Mouse (Mus musculus) limb, embryonic 14.5 days (tissue): ENCODE results near the gene Fkbp9. TPM values are rescaled to one million over a fixed set of nuclear protein-coding genes. Genes with fewer than 3 reads are reported as not detected.

Experiments used
- ATAC-seq: fragments of 200-750 bp; cut with Nextera tagmentation; 2 replicates; pipeline ENCODE4 v1.8.0; 2017; ENCODE audit warnings: low read depth, moderate number of reproducible peaks, moderate TSS enrichment; ENCODE audit not compliant: low FRiP score
- DNase-seq: peaks from one replicate; pipeline ENCODE4 v3.0.0-alpha.2; 2015; ENCODE audit warnings: low spot score
- H3K27ac ChIP-seq: fragments of 300-500 bp; sonication (generic); replicated peaks from 2 replicates; pipeline ENCODE4 v1.5.1; 2014; ENCODE audit warnings: low read depth, mild to moderate bottlenecking, low read length, moderate library complexity, mixed read lengths
- H3K27me3 ChIP-seq: fragments of 300-500 bp; sonication (generic); 2 replicates; pipeline ENCODE4 v1.6.1; 2014; ENCODE audit warnings: low read length, mixed read lengths; ENCODE audit not compliant: control insufficient read depth, insufficient read depth
- H3K36me3 ChIP-seq: fragments of 300-500 bp; sonication (generic); 2 replicates; pipeline ENCODE4 v1.6.1; 2014; ENCODE audit warnings: mild to moderate bottlenecking, low read length, moderate library complexity, mixed read lengths; ENCODE audit not compliant: control insufficient read depth, insufficient read depth
- H3K4me1 ChIP-seq: fragments of 300-500 bp; sonication (generic); 2 replicates; pipeline ENCODE4 v1.6.1; 2014; ENCODE audit warnings: antibody characterized with exemption, low read length, mixed read lengths; ENCODE audit not compliant: control insufficient read depth, insufficient read depth
- H3K4me2 ChIP-seq: fragments of 300-500 bp; sonication (generic); replicated peaks from 2 replicates; pipeline ENCODE4 v1.6.1; 2014; ENCODE audit warnings: low read depth, mild to moderate bottlenecking, low read length, moderate library complexity; ENCODE audit not compliant: severe bottlenecking
- H3K4me3 ChIP-seq: fragments of 300-500 bp; sonication (generic); replicated peaks from 2 replicates; pipeline ENCODE4 v1.5.1; 2014; ENCODE audit warnings: low read length
- H3K9ac ChIP-seq: fragments of 300-500 bp; sonication (generic); 2 replicates; pipeline ENCODE4 v1.6.1; 2014; ENCODE audit warnings: mild to moderate bottlenecking, low read depth, low read length, moderate library complexity; ENCODE audit not compliant: severe bottlenecking
- H3K9me3 ChIP-seq: fragments of 300-500 bp; sonication (generic); 2 replicates; pipeline ENCODE4 v1.6.1; 2016; ENCODE audit warnings: low read length; ENCODE audit not compliant: control insufficient read depth
- POLR2A ChIP-seq: fragments of 200-500 bp; IDR thresholded peaks from 2 replicates; pipeline ENCODE4 v1.8.0; 2012; ENCODE audit warnings: inconsistent platforms, mild to moderate bottlenecking, moderate library complexity, borderline replicate concordance; ENCODE audit not compliant: insufficient read depth, insufficient read length; ENCODE audit errors: extremely low read depth
- WGBS: fragments of 180-500 bp; shearing (Covaris S2); extraction: QIAGEN DNeasy Blood & Tissue Kit; methylation state at CpG from one replicate; pipeline ENCODE4 v1.1.7; 2014; 5-methylcytosine and 5-hydroxymethylcytosine counted together
- polyA plus RNA-seq, 2 experiments: library from polyadenylated mRNA; depleted of rRNA in 1 of 2; stranded (reverse) in 1 of 2; unstranded in 1 of 2; fragments of >200 nt; fragmentation: Nextera tagmentation in 1 of 2; extraction: Ambion mirVana in 1 of 2; gene quantifications; 2 replicates each; pipeline versions ENCODE4 v1.2.1 to v1.2.3; 2012 to 2014

The Fkbp9 gene
- polyA plus RNA-seq, 2 experiments: 219 to 239 TPM

DNA sequence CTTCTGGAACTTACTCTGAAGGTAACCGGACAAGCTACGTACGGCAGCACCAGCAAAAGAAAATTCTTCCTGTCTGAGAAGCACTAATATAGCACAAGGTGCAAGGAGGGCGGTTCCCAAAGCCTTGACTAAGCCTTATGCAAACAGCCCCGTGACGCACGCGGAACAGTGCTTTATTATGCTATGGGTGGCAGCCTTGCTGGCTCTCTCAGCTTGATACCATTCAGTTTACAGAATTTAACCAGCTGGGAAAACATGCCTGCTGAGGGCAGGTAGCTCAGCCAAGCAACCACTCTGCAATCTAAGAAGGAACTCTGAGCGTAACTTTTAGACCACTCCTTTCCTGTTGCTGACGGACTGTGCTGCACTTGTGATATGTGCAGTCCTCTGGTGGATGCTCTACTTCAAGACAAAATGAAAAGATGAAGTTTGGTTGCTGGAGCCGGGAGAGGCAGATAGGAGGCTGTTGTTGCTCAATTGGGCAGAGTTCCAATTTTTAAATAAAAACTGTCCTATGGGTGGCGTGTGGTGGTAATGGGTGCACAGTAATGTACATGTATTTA, 70.0 kb downstream of the Fkbp9 start:
- peak; percentile 33 for DNase-seq
- H3K4me3 ChIP-seq: no peak overlapping the region
- H3K27me3 ChIP-seq: no peaks in the 10 kb centered on the region
- no peak overlapping the region for H3K27ac ChIP-seq
- H3K9me3 ChIP-seq: no peaks in the 10 kb centered on the region
- H3K9ac ChIP-seq: no peak overlapping the region
- H3K36me3 ChIP-seq: no peaks in the 10 kb centered on the region
- TF ChIP-seq POLR2A: no peak
- H3K4me1 ChIP-seq: peaks cover 9% of the 10 kb centered on the region
- H3K4me2 ChIP-seq: 0 out of 2 replicates have a peak overlapping the region, but pooled peaks have one; percentile 3
- ATAC-seq: no peak
- 45% methylated on average over 12 of the region's 12 CpGs for WGBS

GRCm38 (mm10) chr6:56902606-56903520, 71.0 kb downstream of the Fkbp9 start:
- no peaks in the 10 kb centered on the region for H3K27me3 ChIP-seq
- H3K9ac ChIP-seq: no peak overlapping the region
- WGBS: 80% methylated on average over 7 of the region's 7 CpGs
- no peaks in the 10 kb centered on the region for H3K9me3 ChIP-seq
- no peak overlapping the region for H3K4me2 ChIP-seq
- H3K4me3 ChIP-seq: no peak overlapping the region
- no peaks in the 10 kb centered on the region for H3K36me3 ChIP-seq
- ATAC-seq (no peak), DNase-seq (no peak)
- peaks cover 9% of the 10 kb centered on the region for H3K4me1 ChIP-seq
- no peak for TF ChIP-seq POLR2A
- no peak overlapping the region for H3K27ac ChIP-seq

DNA sequence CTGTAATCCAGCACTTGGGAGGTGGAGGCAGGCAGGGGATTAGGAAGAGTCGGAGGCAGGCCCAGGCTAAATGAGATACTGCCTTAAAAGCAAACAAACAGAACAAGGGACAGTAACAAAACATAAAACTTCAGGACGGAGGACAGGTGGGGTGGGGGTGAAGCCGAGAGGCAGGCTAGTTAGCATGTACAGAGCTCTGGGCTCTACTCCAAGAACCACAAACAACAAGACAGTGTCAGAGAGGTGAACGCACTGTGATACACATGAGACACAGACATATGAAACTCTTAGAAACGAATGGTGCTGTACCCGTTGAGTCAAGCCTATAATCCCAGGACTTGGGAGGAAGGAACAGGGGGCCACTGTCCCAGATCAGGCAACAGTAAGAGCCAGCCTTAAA, 72.0 kb downstream of the Fkbp9 start:
- H3K27me3 ChIP-seq: no peaks in the 10 kb centered on the region
- 41% methylated on average over 6 of the region's 6 CpGs for WGBS
- H3K4me3 ChIP-seq: no peak overlapping the region
- no peaks in the 10 kb centered on the region for H3K9me3 ChIP-seq
- DNase-seq (no peak), ATAC-seq (peak; percentile 36; the same call in 1 of the 2 replicates)
- no peaks in the 10 kb centered on the region for H3K36me3 ChIP-seq
- peaks cover 9% of the 10 kb centered on the region for H3K4me1 ChIP-seq
- H3K9ac ChIP-seq: no peak overlapping the region
- TF ChIP-seq POLR2A: no peak
- no peak overlapping the region for H3K27ac ChIP-seq
- no peak overlapping the region for H3K4me2 ChIP-seq

DNA sequence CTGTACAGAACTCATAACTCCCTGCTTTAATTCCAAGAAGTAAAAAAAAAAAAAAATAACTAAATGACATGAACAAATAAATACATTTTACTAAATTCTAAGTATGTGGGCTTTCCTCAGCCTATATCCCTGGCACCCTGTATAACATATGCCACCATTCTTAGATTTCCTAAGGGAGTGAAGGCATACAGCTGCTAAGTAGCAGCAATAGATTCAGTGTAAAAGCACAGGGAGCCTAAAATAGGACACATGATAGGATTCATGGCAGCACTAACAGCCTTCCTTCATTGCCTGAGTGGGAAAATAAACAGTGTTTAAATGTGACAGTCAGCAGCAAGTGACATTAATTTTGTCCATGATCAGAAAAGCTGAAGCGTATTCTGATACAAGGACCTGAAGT, 72.5 kb downstream of the Fkbp9 start:
- no peak overlapping the region for H3K4me3 ChIP-seq
- DNase-seq: no peak
- ATAC-seq: no peak
- H3K27ac ChIP-seq: no peak overlapping the region
- H3K4me2 ChIP-seq: no peak overlapping the region
- WGBS: 76% methylated on average over 1 of the region's 1 CpGs
- no peaks in the 10 kb centered on the region for H3K36me3 ChIP-seq
- peaks cover 9% of the 10 kb centered on the region for H3K4me1 ChIP-seq
- no peak overlapping the region for H3K9ac ChIP-seq
- H3K9me3 ChIP-seq: no peaks in the 10 kb centered on the region
- no peaks in the 10 kb centered on the region for H3K27me3 ChIP-seq
- no peak for TF ChIP-seq POLR2A

DNA sequence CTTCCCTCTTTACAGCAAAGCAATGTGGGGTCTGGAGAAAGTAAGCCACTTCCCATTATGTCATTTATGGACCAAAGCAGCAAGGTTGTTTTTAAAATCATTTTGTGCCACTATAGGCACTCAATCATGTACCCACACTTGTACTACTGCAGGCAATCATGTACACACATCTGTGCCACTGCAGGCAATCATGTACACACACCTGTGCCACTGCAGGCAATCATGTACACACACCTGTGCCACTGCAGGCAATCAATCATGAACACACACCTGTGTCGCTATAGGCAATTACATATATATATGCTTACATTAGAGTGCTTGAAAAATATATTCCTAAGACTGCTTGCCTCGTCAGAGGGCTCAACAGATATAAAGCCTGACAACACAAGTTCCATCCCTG, 73.1 kb downstream of the Fkbp9 start:
- no peak for TF ChIP-seq POLR2A
- ATAC-seq (no peak), DNase-seq (no peak)
- Histone ChIP-seq H3K27me3 (no peaks in the 10 kb centered on the region), H3K4me1 (peaks cover 9% of the 10 kb centered on the region), H3K9ac (no peak overlapping the region), H3K27ac (no peak overlapping the region), H3K9me3 (no peaks in the 10 kb centered on the region), H3K36me3 (no peaks in the 10 kb centered on the region), H3K4me3 (no peak overlapping the region), H3K4me2 (no peak overlapping the region)
- 81% methylated on average over 2 of the region's 2 CpGs for WGBS
